Mouse (Mus musculus): ENCODE measurements around the gene Coq5. TPM values are rescaled to one million over a fixed set of nuclear protein-coding genes. Genes with fewer than 3 reads are reported as not detected.

Gene Coq5
- total RNA-seq, 2 experiments from 2014 or later: 8.7 to 27.8 TPM

DNA sequence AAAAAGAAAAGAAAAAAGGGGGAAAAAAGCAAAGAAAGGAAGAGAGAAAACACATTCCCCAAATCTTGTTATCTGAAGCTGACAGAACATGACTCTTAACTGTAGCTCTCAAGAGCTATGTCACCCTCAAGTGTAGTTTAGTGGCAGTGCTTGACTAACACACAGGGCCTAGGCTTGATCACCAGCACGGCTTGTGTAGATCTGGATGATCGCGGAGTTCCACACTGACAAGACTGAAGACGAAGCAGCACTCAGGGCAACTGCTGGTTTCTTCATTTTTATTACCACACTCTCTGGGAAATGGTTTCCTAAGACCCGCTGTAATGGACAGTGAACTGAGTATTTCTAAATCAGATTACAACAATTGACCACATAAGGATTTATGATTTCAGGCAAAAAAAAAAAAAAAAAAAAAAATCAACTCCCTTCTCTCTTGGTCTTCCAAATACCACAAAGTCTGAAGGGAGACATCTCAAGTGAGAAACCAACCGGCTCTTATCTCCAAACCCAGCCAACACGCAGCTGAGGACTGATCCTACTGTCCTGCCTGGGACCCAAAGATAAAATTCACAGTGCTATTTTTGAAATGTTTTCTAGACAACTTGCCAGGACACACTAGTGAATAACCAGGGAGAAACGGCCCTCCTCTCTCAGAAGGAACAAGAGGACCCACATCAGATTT, 12.5 kb upstream of the Coq5 start:
- ATAC-seq (ENCODE audit: poor library complexity, severe bottlenecking): peak; percentile 82

DNA sequence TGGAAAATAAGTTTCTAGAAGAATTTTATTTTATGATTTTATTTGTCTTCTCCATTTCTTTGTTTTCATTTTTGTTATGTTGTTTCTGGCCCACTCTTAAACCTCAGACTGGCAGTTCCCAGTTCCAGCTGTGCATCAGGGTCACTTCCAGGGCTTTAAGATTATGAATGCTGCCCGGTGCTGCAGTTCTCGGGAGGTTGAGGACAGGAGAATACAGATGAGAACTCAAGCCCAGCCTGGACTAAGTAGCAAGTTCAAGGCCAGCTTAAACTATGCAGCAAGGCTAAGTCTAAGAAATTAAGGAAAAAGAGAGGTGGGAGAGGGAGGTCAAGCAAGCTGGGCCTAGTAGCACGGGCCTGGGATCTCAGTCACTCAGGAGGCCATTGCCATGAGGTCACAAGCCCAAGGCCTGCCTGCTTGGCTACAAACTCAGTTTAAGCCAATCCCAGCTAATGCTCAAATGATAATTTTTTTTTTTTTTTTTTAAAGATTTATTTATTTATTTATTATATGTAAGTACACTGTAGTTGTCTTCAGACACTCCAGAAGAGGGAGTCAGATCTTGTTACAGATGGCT, 11.9 kb upstream of the Coq5 start:
- ATAC-seq (ENCODE audit: poor library complexity, severe bottlenecking): no peak

- no peak for ATAC-seq (ENCODE audit: poor library complexity, severe bottlenecking)
Observed at GRCm38 (mm10) chr5:115268266-115268665, 11.2 kb upstream of the Coq5 start.

DNA sequence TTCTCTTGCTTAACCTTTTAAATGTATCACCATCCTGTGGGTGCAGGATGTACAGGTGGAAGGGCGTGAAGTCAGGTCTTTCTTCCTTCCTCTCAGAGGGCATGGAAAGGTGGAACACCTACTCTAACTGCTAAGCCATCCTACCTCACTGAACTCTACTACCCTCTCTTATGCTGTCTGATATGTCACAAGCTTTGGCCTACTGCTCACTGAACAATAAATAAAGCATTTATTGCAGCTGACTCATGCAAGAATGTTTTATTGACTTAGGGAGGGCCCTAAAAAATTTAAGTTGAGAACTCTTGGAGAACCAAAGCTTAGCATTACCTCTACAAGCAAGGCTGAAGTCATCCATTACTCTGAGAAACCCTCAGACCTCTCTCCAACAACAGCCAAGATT, 9.5 kb upstream of the Coq5 start:
- ATAC-seq (ENCODE audit: poor library complexity, severe bottlenecking): no peak

- peak; percentile 10; the same call in 1 of the 2 replicates for ATAC-seq (ENCODE audit: poor library complexity, severe bottlenecking)
Observed at GRCm38 (mm10) chr5:115271931-115272811, 7.3 kb upstream of the Coq5 start.

- ATAC-seq (ENCODE audit: poor library complexity, severe bottlenecking): peak; percentile 95
Observed at GRCm38 (mm10) chr5:115272812-115273548, 6.5 kb upstream of the Coq5 start, which contains the start of gene Rnf10. TSS of gene Rnf10 (minus strand) at chr5:115272898.

- no peak for ATAC-seq (ENCODE audit: poor library complexity, severe bottlenecking)
Observed at GRCm38 (mm10) chr5:115273549-115274135, 5.8 kb upstream of the Coq5 start.

GRCm38 (mm10) chr5:115274353-115274752, 5.1 kb upstream of the Coq5 start:
- no peak for ATAC-seq (ENCODE audit: poor library complexity, severe bottlenecking)

GRCm38 (mm10) chr5:115274771-115275170, 4.7 kb upstream of the Coq5 start:
- no peak for ATAC-seq (ENCODE audit: poor library complexity, severe bottlenecking)

DNA sequence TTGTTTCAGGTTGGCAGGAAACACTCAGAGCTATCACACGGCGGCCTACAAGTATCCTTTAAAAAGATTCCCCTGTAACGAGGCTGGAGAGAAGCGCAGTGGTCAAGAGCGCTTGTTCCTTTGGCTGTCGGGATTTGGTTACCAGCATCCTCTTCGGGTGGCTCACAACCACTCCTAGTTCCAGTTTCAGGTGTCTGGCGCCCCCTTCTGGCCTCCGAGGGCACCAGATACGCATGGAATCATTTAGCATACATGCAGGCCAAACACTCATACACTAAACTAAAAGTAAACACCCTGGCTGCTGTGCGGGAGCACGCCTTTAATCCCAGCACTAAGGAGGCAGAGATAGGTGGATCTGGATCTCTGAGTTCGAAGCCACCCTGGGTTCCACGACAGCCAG, 3.5 kb upstream of the Coq5 start:
- no peak for ATAC-seq (ENCODE audit: poor library complexity, severe bottlenecking)

- ATAC-seq (ENCODE audit: poor library complexity, severe bottlenecking): no peak
Observed at GRCm38 (mm10) chr5:115278053-115278452, 1.4 kb upstream of the Coq5 start.

- ATAC-seq (ENCODE audit: poor library complexity, severe bottlenecking): no peak
Observed at GRCm38 (mm10) chr5:115278785-115279184, 681 bp upstream of the Coq5 start.

- no peak for ATAC-seq (ENCODE audit: poor library complexity, severe bottlenecking)
Observed at GRCm38 (mm10) chr5:115280050-115280687, 703 bp downstream of the Coq5 start.

GRCm38 (mm10) chr5:115284735-115285134, 5.3 kb downstream of the Coq5 start:
- ATAC-seq (ENCODE audit: poor library complexity, severe bottlenecking): no peak

GRCm38 (mm10) chr5:115294173-115294572, 14.7 kb downstream of the Coq5 start:
- no peak for ATAC-seq (ENCODE audit: poor library complexity, severe bottlenecking)

DNA sequence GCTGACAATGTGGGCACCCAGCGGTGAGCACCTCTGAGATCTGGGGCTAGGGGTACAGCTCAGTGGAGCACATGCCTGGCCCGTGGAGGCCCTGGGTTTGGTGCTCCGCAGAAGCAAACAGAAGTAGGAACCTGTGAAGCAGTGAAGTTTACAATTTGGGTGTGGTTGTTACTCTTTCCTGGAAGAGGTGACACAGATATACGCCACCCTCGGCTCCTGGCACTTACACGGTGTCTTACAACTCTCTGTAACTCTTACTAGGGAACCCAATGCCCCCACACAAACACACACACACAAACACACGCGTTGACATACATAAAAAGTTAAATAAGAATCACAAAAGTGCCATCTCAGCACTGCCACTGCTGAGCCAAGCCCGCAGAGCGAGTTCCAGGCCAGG, 16.9 kb downstream of the Coq5 start:
- ATAC-seq (ENCODE audit: poor library complexity, severe bottlenecking): no peak

GRCm38 (mm10) chr5:115300035-115300744, 20.7 kb downstream of the Coq5 start:
- peak; percentile 39 for ATAC-seq (ENCODE audit: poor library complexity, severe bottlenecking)

GRCm38 (mm10) chr5:115300792-115301614, 21.5 kb downstream of the Coq5 start, which contains the start of gene Dynll1:
TSS of gene Dynll1 (minus strand) at chr5:115300999.
- peak; percentile 97 for ATAC-seq (ENCODE audit: poor library complexity, severe bottlenecking)

Data from megakaryocyte, adult 5-6 weeks (primary cell).